Mouse (Mus musculus) retina, postnatal 7 days (tissue): ENCODE data around the gene Hoxd3.

ENCODE experiments used
- DNase-seq: peaks from one replicate; pipeline ENCODE4 v3.0.0-alpha.2; 2012; ENCODE audit warnings: low read depth, low spot score

Gene Hoxd3

DNA sequence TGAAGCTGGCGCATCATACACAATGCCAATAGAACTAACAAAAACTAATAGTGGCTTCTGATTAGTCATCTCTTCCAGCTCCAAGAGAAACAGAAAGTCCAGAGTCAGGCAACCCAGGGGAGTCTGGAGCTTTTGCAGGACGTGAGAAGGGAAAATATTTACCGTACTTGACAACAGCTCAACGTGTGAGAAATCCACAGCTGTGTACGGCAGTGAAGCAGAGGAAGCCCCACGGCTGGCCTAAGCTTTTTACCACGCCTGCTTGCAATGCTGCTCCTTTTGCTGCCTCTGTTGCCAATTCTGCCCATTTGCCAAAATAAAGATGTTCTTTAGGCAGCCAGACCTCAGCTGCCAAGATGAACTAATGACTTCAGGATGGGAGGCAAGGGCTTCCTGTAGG is 83.8 kb downstream of the Hoxd3 start:
- no peak for DNase-seq
